Mouse (Mus musculus): ENCODE results near the gene Znhit6. TPM values are rescaled to one million over a fixed set of nuclear protein-coding genes. Genes with fewer than 3 reads are reported as not detected.
A peak's percentile ranks its signal among the peaks of the same experiment; 100 is the strongest.

The Znhit6 gene
- polyA plus RNA-seq, 1 experiment from 2014 or later = 35.7 TPM

GRCm38 (mm10) chr3:145650298-145651011, 74.5 kb downstream of the Znhit6 start:
- Histone ChIP-seq H3K4me3 (ENCODE audit: low read depth, low read length) (peak overlapping the region; percentile 70), H3K4me1 (ENCODE audit: insufficient read depth) (peaks cover 26% of the 10 kb centered on the region), H3K9me3 (ENCODE audit: low read depth, low read length) (no peaks in the 10 kb centered on the region), H3K4me2 (peak overlapping the region; percentile 88), H3K36me3 (ENCODE audit: insufficient read depth) (peaks cover 17% of the 10 kb centered on the region), H3K9ac (peak overlapping the region; percentile 89), H3K27me3 (ENCODE audit: insufficient read depth, low read length) (no peaks in the 10 kb centered on the region), H3K27ac (ENCODE audit: low read depth) (peak overlapping the region; percentile 95)
- peak; percentile 85 for DNase-seq
- no peak for TF ChIP-seq CTCF (IDR thresholded peaks at IDR 0.05; ENCODE audit: low read depth)
- WGBS = under 1% methylated on average over 18 of the region's 18 CpGs
- no peak for ATAC-seq (ENCODE audit: insufficient read depth)

- Histone ChIP-seq H3K36me3 (ENCODE audit: insufficient read depth) (peaks cover 17% of the 10 kb centered on the region), H3K27ac (ENCODE audit: low read depth) (peak overlapping the region; percentile 95), H3K4me1 (ENCODE audit: insufficient read depth) (peaks cover 26% of the 10 kb centered on the region), H3K4me3 (ENCODE audit: low read depth, low read length) (peak overlapping the region; percentile 70), H3K9ac (peak overlapping the region; percentile 39), H3K9me3 (ENCODE audit: low read depth, low read length) (no peaks in the 10 kb centered on the region), H3K27me3 (ENCODE audit: insufficient read depth, low read length) (no peaks in the 10 kb centered on the region), H3K4me2 (peak overlapping the region; percentile 88)
- DNase-seq (peak; percentile 80), ATAC-seq (ENCODE audit: insufficient read depth) (peak; percentile 4; the same call in 1 of the 2 replicates)
- WGBS = 5% methylated on average over 19 of the region's 19 CpGs
- no peak for TF ChIP-seq CTCF (IDR thresholded peaks at IDR 0.05; ENCODE audit: low read depth)
Measured at GRCm38 (mm10) chr3:145651029-145651977, 75.3 kb downstream of the Znhit6 start.

- Histone ChIP-seq H3K9me3 (ENCODE audit: low read depth, low read length) (no peaks in the 10 kb centered on the region), H3K4me2 (peak overlapping the region; percentile 88), H3K27ac (ENCODE audit: low read depth) (peak overlapping the region; percentile 95), H3K9ac (peak overlapping the region; percentile 79), H3K36me3 (ENCODE audit: insufficient read depth) (peaks cover 17% of the 10 kb centered on the region), H3K27me3 (ENCODE audit: insufficient read depth, low read length) (no peaks in the 10 kb centered on the region), H3K4me1 (ENCODE audit: insufficient read depth) (peaks cover 26% of the 10 kb centered on the region), H3K4me3 (ENCODE audit: low read depth, low read length) (peak overlapping the region; percentile 70)
- WGBS = 3% methylated on average over 10 of the region's 10 CpGs
- ATAC-seq (ENCODE audit: insufficient read depth) = no peak
- no peak for DNase-seq
- no peak for TF ChIP-seq CTCF (IDR thresholded peaks at IDR 0.05; ENCODE audit: low read depth)
Measured at GRCm38 (mm10) chr3:145651978-145652321, 75.9 kb downstream of the Znhit6 start.

- Histone ChIP-seq H3K9me3 (ENCODE audit: low read depth, low read length) (no peaks in the 10 kb centered on the region), H3K9ac (peak overlapping the region; percentile 79), H3K36me3 (ENCODE audit: insufficient read depth) (peaks cover 11% of the 10 kb centered on the region), H3K4me3 (ENCODE audit: low read depth, low read length) (peak overlapping the region; percentile 70), H3K4me2 (peak overlapping the region; percentile 88), H3K27ac (ENCODE audit: low read depth) (peak overlapping the region; percentile 95), H3K27me3 (ENCODE audit: insufficient read depth, low read length) (no peaks in the 10 kb centered on the region), H3K4me1 (ENCODE audit: insufficient read depth) (peaks cover 26% of the 10 kb centered on the region)
- TF ChIP-seq CTCF (IDR thresholded peaks at IDR 0.05; ENCODE audit: low read depth) = no peak
- WGBS = 6% methylated on average over 20 of the region's 20 CpGs
- peak; percentile 63 for DNase-seq
- peak; percentile 19 for ATAC-seq (ENCODE audit: insufficient read depth)
Measured at GRCm38 (mm10) chr3:145652322-145653131, 76.5 kb downstream of the Znhit6 start.

- Histone ChIP-seq H3K27ac (ENCODE audit: low read depth) (peak overlapping the region; percentile 95), H3K4me3 (ENCODE audit: low read depth, low read length) (peak overlapping the region; percentile 70), H3K27me3 (ENCODE audit: insufficient read depth, low read length) (no peaks in the 10 kb centered on the region), H3K4me1 (ENCODE audit: insufficient read depth) (peaks cover 22% of the 10 kb centered on the region), H3K4me2 (peak overlapping the region; percentile 88), H3K36me3 (ENCODE audit: insufficient read depth) (peaks cover 3% of the 10 kb centered on the region; the same call in 1 of the 2 replicates), H3K9ac (peak overlapping the region; percentile 79), H3K9me3 (ENCODE audit: low read depth, low read length) (no peaks in the 10 kb centered on the region)
- under 1% methylated on average over 53 of the region's 53 CpGs for WGBS
- TF ChIP-seq CTCF (IDR thresholded peaks at IDR 0.05; ENCODE audit: low read depth) = no peak
- DNase-seq = peak; percentile 96
- ATAC-seq (ENCODE audit: insufficient read depth) = peak; percentile 73
Measured at GRCm38 (mm10) chr3:145653191-145653940, 77.4 kb downstream of the Znhit6 start.

GRCm38 (mm10) chr3:145654028-145654427, 78.0 kb downstream of the Znhit6 start:
- H3K9ac ChIP-seq = peak overlapping the region; percentile 79; the same call in 1 of the 2 replicates
- ATAC-seq (ENCODE audit: insufficient read depth) = no peak
- H3K4me1 ChIP-seq (ENCODE audit: insufficient read depth) = peaks cover 18% of the 10 kb centered on the region
- peak overlapping the region; percentile 95; the same call in 1 of the 2 replicates for H3K27ac ChIP-seq (ENCODE audit: low read depth)
- 77% methylated on average over 9 of the region's 9 CpGs for WGBS
- H3K4me2 ChIP-seq = peak overlapping the region; percentile 88
- H3K4me3 ChIP-seq (ENCODE audit: low read depth, low read length) = peak overlapping the region; percentile 70
- no peaks in the 10 kb centered on the region for H3K9me3 ChIP-seq (ENCODE audit: low read depth, low read length)
- H3K27me3 ChIP-seq (ENCODE audit: insufficient read depth, low read length) = no peaks in the 10 kb centered on the region
- no peak for DNase-seq
- no peak for TF ChIP-seq CTCF (IDR thresholded peaks at IDR 0.05; ENCODE audit: low read depth)
- H3K36me3 ChIP-seq (ENCODE audit: insufficient read depth) = no peaks in the 10 kb centered on the region

Other genes with a start within 250 kb of the Znhit6 start
- 33.2 and 41.6 TPM in 2 replicates for gene Ccn1, start 73.8 kb downstream of the Znhit6 start, polyA plus RNA-seq (2014; fragmentation: Nextera tagmentation; extraction: Ambion mirVana)
- gene Ddah1, start 182.5 kb downstream of the Znhit6 start, polyA plus RNA-seq (2014; fragmentation: Nextera tagmentation; extraction: Ambion mirVana) = 30.1 and 35.1 TPM in 2 replicates